Mouse (Mus musculus): ENCODE data around the gene Fam187b.

GRCm38 (mm10) chr7:30965677-30966076 is 7.9 kb upstream of the Fam187b start:
- no peak for TF ChIP-seq CTCF (IDR thresholded peaks at IDR 0.05; ENCODE audit: control insufficient read depth, insufficient read depth, insufficient read length)
- TF ChIP-seq MAX (IDR thresholded peaks at IDR 0.05): no peak
- TF ChIP-seq CEBPB (IDR thresholded peaks at IDR 0.05; ENCODE audit: low read depth): no peak

All from C2C12 (cell line).